Mouse (Mus musculus): ENCODE results near the gene Dhps. TPM values are rescaled to one million over a fixed set of nuclear protein-coding genes. Genes with fewer than 3 reads are reported as not detected.

The Dhps gene
- total and polyA plus RNA-seq, 3 experiments = 27.3 to 42.9 (median 33.9) TPM

- TF ChIP-seq GATA2 (IDR thresholded peaks at IDR 0.05; ENCODE audit: borderline replicate concordance, low read depth, low read length) (no peak), TAL1 (conservative IDR thresholded peaks at IDR 0.05; ENCODE audit: low read depth, low read length) (no peak), POLR2AphosphoS5 (IDR thresholded peaks at IDR 0.05; ENCODE audit: insufficient replicate concordance, low read depth, low read length) (no peak), CTCF (IDR thresholded peaks at IDR 0.05; ENCODE audit: low read depth, low read length) (no peak), GATA1 (IDR thresholded peaks at IDR 0.05; ENCODE audit: borderline replicate concordance, low read length) (no peak)
- no peak for ATAC-seq (ENCODE audit: extremely low read depth, insufficient number of reproducible peaks, low FRiP score, poor library complexity, severe bottlenecking)
Measured at GRCm38 (mm10) chr8:85095566-85095965, 24.0 kb downstream of the Dhps start.

GRCm38 (mm10) chr8:85096196-85096595, 24.6 kb downstream of the Dhps start:
- peaks cover 12% of the 10 kb centered on the region for H3K4me1 ChIP-seq (ENCODE audit: insufficient read depth, low read depth, low read length)
- DNase-seq (ENCODE audit: low spot score) (no peak), ATAC-seq (ENCODE audit: extremely low read depth, insufficient number of reproducible peaks, low FRiP score, poor library complexity, severe bottlenecking) (no peak)
- TF ChIP-seq CTCF (IDR thresholded peaks at IDR 0.05; ENCODE audit: low read depth, low read length) (no peak), POLR2AphosphoS5 (IDR thresholded peaks at IDR 0.05; ENCODE audit: insufficient replicate concordance, low read depth, low read length) (no peak)
- H3K27me3 ChIP-seq (ENCODE audit: insufficient read depth, low read length) = no peaks in the 10 kb centered on the region
- no peaks in the 10 kb centered on the region for H3K9me3 ChIP-seq (replicated peaks)
- peaks cover 84% of the 10 kb centered on the region for H3K36me3 ChIP-seq (replicated peaks)
- no peak overlapping the region for H3K4me3 ChIP-seq (ENCODE audit: low read depth, low read length)

More at GRCm38 (mm10) chr8:85095566-85095965, 24.0 kb downstream of the Dhps start:
- peaks cover 14% of the 10 kb centered on the region for H3K4me1 ChIP-seq (ENCODE audit: insufficient read depth, low read depth, low read length)
- DNase-seq (ENCODE audit: low spot score) = no peak
- no peaks in the 10 kb centered on the region for H3K9me3 ChIP-seq (replicated peaks)
- no peaks in the 10 kb centered on the region for H3K27me3 ChIP-seq (ENCODE audit: insufficient read depth, low read length)
- peaks cover 90% of the 10 kb centered on the region for H3K36me3 ChIP-seq (replicated peaks)
- no peak overlapping the region for H3K4me3 ChIP-seq (ENCODE audit: low read depth, low read length)

- H3K36me3 ChIP-seq (replicated peaks) = peaks cover 77% of the 10 kb centered on the region
Measured at GRCm38 (mm10) chr8:85096850-85097249, 25.3 kb downstream of the Dhps start.

DNA sequence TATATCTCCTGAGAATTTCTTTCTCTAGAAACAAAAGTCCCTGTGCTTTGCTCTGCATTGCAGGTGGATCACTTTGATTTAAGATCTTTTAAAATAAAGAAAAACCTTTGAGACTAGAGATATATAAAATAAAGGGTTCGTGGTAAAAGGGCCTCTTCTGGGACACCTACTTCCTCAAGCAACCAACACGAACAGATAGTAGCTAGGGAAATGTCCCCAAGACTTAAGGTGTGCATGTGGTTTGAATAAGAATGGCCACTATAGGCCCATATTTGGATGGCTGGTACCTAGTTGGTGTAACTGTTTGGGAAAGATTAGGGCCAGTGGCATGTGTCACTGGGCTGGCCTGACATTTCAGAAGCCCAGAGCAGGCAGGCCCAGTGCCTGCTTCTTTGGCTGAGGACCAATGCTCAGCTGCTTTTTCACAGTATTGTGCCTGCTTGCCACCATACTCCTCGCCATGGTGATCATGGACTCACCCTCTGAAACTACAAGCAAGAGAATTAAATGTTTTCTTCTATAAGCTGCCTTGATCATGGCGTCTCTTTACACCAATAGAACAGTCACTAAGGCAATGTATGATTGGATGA, 28.6 kb downstream of the Dhps start:
- TF ChIP-seq POLR2AphosphoS5 (IDR thresholded peaks at IDR 0.05; ENCODE audit: insufficient replicate concordance, low read depth, low read length) = no peak
- TF ChIP-seq TAL1 (conservative IDR thresholded peaks at IDR 0.05; ENCODE audit: low read depth, low read length) = no peak
- TF ChIP-seq CTCF (IDR thresholded peaks at IDR 0.05; ENCODE audit: low read depth, low read length) = no peak
- no peak for TF ChIP-seq GATA2 (IDR thresholded peaks at IDR 0.05; ENCODE audit: borderline replicate concordance, low read depth, low read length)
- TF ChIP-seq GATA1 (IDR thresholded peaks at IDR 0.05; ENCODE audit: borderline replicate concordance, low read length) = no peak
- Histone ChIP-seq H3K4me1 (ENCODE audit: insufficient read depth, low read depth, low read length) (peaks cover 7% of the 10 kb centered on the region; the same call in 1 of the 2 replicates), H3K4me3 (ENCODE audit: low read depth, low read length) (no peak overlapping the region), H3K9me3 (replicated peaks) (no peaks in the 10 kb centered on the region), H3K27me3 (ENCODE audit: insufficient read depth, low read length) (no peaks in the 10 kb centered on the region), H3K36me3 (replicated peaks) (peaks cover 44% of the 10 kb centered on the region)
- DNase-seq (ENCODE audit: low spot score) = no peak
- ATAC-seq (ENCODE audit: extremely low read depth, insufficient number of reproducible peaks, low FRiP score, poor library complexity, severe bottlenecking) = no peak

More at GRCm38 (mm10) chr8:85096850-85097249, 25.3 kb downstream of the Dhps start:
- TF ChIP-seq CTCF (IDR thresholded peaks at IDR 0.05; ENCODE audit: low read depth, low read length) (no peak), POLR2AphosphoS5 (IDR thresholded peaks at IDR 0.05; ENCODE audit: insufficient replicate concordance, low read depth, low read length) (no peak), GATA2 (IDR thresholded peaks at IDR 0.05; ENCODE audit: borderline replicate concordance, low read depth, low read length) (no peak), GATA1 (IDR thresholded peaks at IDR 0.05; ENCODE audit: borderline replicate concordance, low read length) (no peak), TAL1 (conservative IDR thresholded peaks at IDR 0.05; ENCODE audit: low read depth, low read length) (no peak)
- Histone ChIP-seq H3K9me3 (replicated peaks) (no peaks in the 10 kb centered on the region), H3K4me3 (ENCODE audit: low read depth, low read length) (no peak overlapping the region), H3K27me3 (ENCODE audit: insufficient read depth, low read length) (no peaks in the 10 kb centered on the region), H3K4me1 (ENCODE audit: insufficient read depth, low read depth, low read length) (peaks cover 7% of the 10 kb centered on the region; the same call in 1 of the 2 replicates)
- DNase-seq (ENCODE audit: low spot score) (no peak), ATAC-seq (ENCODE audit: extremely low read depth, insufficient number of reproducible peaks, low FRiP score, poor library complexity, severe bottlenecking) (no peak)

GRCm38 (mm10) chr8:85113241-85113640, 41.7 kb downstream of the Dhps start:
- DNase-seq (ENCODE audit: low spot score) = no peak
- TF ChIP-seq GATA1 (IDR thresholded peaks at IDR 0.05; ENCODE audit: borderline replicate concordance, low read length) = no peak
- TF ChIP-seq POLR2AphosphoS5 (IDR thresholded peaks at IDR 0.05; ENCODE audit: insufficient replicate concordance, low read depth, low read length) = no peak
- no peak for TF ChIP-seq CTCF (IDR thresholded peaks at IDR 0.05; ENCODE audit: low read depth, low read length)
- TF ChIP-seq TAL1 (conservative IDR thresholded peaks at IDR 0.05; ENCODE audit: low read depth, low read length) = no peak
- TF ChIP-seq GATA2 (IDR thresholded peaks at IDR 0.05; ENCODE audit: borderline replicate concordance, low read depth, low read length) = no peak
- no peak for ATAC-seq (ENCODE audit: extremely low read depth, insufficient number of reproducible peaks, low FRiP score, poor library complexity, severe bottlenecking)
- no peaks in the 10 kb centered on the region for H3K4me1 ChIP-seq (ENCODE audit: insufficient read depth, low read depth, low read length)
- H3K9me3 ChIP-seq (replicated peaks) = no peaks in the 10 kb centered on the region
- peaks cover 8% of the 10 kb centered on the region for H3K27me3 ChIP-seq (ENCODE audit: insufficient read depth, low read length)
- H3K4me3 ChIP-seq (ENCODE audit: low read depth, low read length) = no peak overlapping the region
- no peaks in the 10 kb centered on the region for H3K36me3 ChIP-seq (replicated peaks)

DNA sequence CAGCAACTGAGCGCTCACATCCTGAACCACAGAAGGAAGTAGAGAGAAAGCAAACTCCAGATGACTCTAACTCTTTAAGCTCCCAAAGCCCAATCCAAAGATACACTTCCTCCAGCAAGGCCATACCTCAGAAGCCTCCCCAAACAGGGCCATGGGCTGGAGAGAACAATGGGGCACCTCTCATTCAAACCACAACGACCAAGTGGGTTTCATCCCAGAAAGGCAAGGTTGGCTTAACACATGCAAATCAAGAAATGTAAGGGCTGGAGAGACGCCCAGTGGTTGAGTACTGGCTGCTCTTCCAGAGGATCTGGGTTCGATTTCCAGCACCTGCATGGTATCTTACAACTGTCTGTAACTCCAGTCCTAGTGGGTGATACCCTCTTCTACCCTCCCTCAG, 43.9 kb downstream of the Dhps start:
- DNase-seq (ENCODE audit: low spot score) (no peak), ATAC-seq (ENCODE audit: extremely low read depth, insufficient number of reproducible peaks, low FRiP score, poor library complexity, severe bottlenecking) (no peak)
- TF ChIP-seq TAL1 (conservative IDR thresholded peaks at IDR 0.05; ENCODE audit: low read depth, low read length) = no peak
- TF ChIP-seq CTCF (IDR thresholded peaks at IDR 0.05; ENCODE audit: low read depth, low read length) = no peak
- TF ChIP-seq POLR2AphosphoS5 (IDR thresholded peaks at IDR 0.05; ENCODE audit: insufficient replicate concordance, low read depth, low read length) = no peak
- TF ChIP-seq GATA1 (IDR thresholded peaks at IDR 0.05; ENCODE audit: borderline replicate concordance, low read length) = no peak
- no peak for TF ChIP-seq GATA2 (IDR thresholded peaks at IDR 0.05; ENCODE audit: borderline replicate concordance, low read depth, low read length)
- Histone ChIP-seq H3K27me3 (ENCODE audit: insufficient read depth, low read length) (peaks cover 6% of the 10 kb centered on the region; the same call in 1 of the 2 replicates), H3K4me1 (ENCODE audit: insufficient read depth, low read depth, low read length) (no peaks in the 10 kb centered on the region), H3K9me3 (replicated peaks) (no peaks in the 10 kb centered on the region), H3K36me3 (replicated peaks) (no peaks in the 10 kb centered on the region), H3K4me3 (ENCODE audit: low read depth, low read length) (no peak overlapping the region)
